Mouse (Mus musculus) hindbrain, embryonic 14.5 days (tissue): Measurements from ENCODE around the gene Apod. TPM values are rescaled to one million over a fixed set of nuclear protein-coding genes. Genes with fewer than 3 reads are reported as not detected.

Source experiments
- ATAC-seq: fragments of 200-750 bp; cut with Nextera tagmentation; 2 replicates; pipeline ENCODE4 v1.8.0; 2017; ENCODE audit warnings: moderate number of reproducible peaks, mild to moderate bottlenecking, moderate TSS enrichment, moderate library complexity; ENCODE audit not compliant: low FRiP score
- DNase-seq: peaks from one replicate; pipeline ENCODE4 v3.0.0-alpha.2; 2015; ENCODE audit warnings: low spot score
- H3K27ac ChIP-seq: fragments of 300-500 bp; sonication (generic); 2 replicates; pipeline ENCODE4 v1.5.1; 2014; ENCODE audit warnings: mild to moderate bottlenecking, moderate library complexity
- H3K27me3 ChIP-seq: fragments of 300-500 bp; sonication (generic); 2 replicates; pipeline ENCODE4 v1.6.1; 2014; ENCODE audit warnings: mild to moderate bottlenecking, low read length, mixed read lengths; ENCODE audit not compliant: control insufficient read depth, insufficient read depth
- H3K36me3 ChIP-seq: fragments of 300-500 bp; sonication (generic); replicated peaks from 2 replicates; pipeline ENCODE4 v1.6.1; 2014; ENCODE audit not compliant: control insufficient read depth, insufficient read depth
- H3K4me1 ChIP-seq: fragments of 300-500 bp; sonication (generic); replicated peaks from 2 replicates; pipeline ENCODE4 v1.6.1; 2014; ENCODE audit warnings: antibody characterized with exemption, low read length, mixed read lengths; ENCODE audit not compliant: control insufficient read depth, insufficient read depth
- H3K4me2 ChIP-seq: fragments of 300-500 bp; sonication (generic); replicated peaks from 2 replicates; pipeline ENCODE4 v1.6.1; 2014; ENCODE audit warnings: mild to moderate bottlenecking, moderate library complexity
- H3K4me3 ChIP-seq: fragments of 300-500 bp; sonication (generic); replicated peaks from 2 replicates; pipeline ENCODE4 v1.5.1; 2014; ENCODE audit warnings: mild to moderate bottlenecking, low read length
- H3K9ac ChIP-seq: fragments of 300-500 bp; sonication (generic); 2 replicates; pipeline ENCODE4 v1.6.1; 2014
- H3K9me3 ChIP-seq: fragments of 300-500 bp; sonication (generic); 2 replicates; pipeline ENCODE4 v1.6.1; 2016; ENCODE audit warnings: low read length; ENCODE audit not compliant: control insufficient read depth
- WGBS: fragments of 180-500 bp; shearing (Covaris S2); extraction: QIAGEN DNeasy Blood & Tissue Kit; methylation state at CpG from one replicate; pipeline ENCODE4 v1.1.7; 2014; 5-methylcytosine and 5-hydroxymethylcytosine counted together
- microRNA-seq: library from miRNA; unstranded; fragments of <30 nt; microRNA quantifications from one replicate; pipeline ENCODE4, GENCODE M21; 2016
- polyA plus RNA-seq: library from polyadenylated mRNA; unstranded; fragments of >200 nt; fragmentation: Nextera tagmentation; extraction: Ambion mirVana; gene quantifications from 2 replicates; pipeline ENCODE4 v1.2.1, GENCODE M21; 2014

Gene Apod
- polyA plus RNA-seq, 1 experiment from 2014 or later, result 76.7 TPM

DNA sequence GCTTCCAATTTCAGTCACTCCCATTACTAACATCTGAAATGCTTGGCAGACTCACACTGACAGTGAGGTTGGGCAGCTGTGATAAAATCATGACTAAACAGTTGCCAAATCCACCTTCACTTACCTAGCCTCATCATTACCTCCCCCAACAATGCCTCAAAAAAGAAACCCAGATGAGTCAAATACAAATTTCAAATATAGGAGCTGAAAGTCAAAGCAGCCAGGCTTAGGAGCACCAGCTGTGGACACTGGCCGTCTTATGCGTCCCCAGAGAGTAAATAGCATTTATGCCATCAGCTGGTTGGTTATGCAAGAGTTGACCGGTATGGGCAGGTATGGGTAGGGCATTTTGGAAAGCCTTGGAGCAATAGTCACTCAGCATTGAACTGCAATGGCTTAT lies 65.2 kb downstream of the Apod start:
- Histone ChIP-seq H3K27me3 (no peaks in the 10 kb centered on the region), H3K4me1 (no peaks in the 10 kb centered on the region), H3K4me3 (no peak overlapping the region), H3K9me3 (no peaks in the 10 kb centered on the region), H3K27ac (no peak overlapping the region), H3K4me2 (no peak overlapping the region), H3K9ac (no peak overlapping the region), H3K36me3 (peaks cover 9% of the 10 kb centered on the region)
- DNase-seq (no peak), ATAC-seq (no peak)
- 76% methylated on average over 3 of the region's 3 CpGs for WGBS

DNA sequence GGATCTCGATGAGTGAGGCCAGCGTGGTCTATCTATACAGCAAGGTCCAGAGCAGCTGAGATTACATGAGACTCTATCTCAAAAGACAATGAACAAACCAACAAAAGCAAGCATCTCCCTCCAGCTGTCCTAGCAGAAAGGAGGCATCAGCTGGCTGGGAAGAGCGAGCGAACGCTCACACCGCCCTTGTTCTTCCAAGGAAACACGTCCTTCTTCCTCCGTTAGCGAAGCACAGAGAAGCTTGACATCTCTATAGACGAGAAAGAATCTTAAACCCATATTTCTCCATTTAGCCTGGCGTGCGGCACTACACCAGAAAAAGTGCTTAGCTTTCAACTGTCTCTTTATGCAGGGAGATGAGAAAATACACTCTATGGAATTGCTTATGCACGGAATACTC lies 65.9 kb downstream of the Apod start:
- H3K4me2 ChIP-seq, result no peak overlapping the region
- 77% methylated on average over 13 of the region's 13 CpGs for WGBS
- no peak overlapping the region for H3K9ac ChIP-seq
- no peak for ATAC-seq
- no peaks in the 10 kb centered on the region for H3K9me3 ChIP-seq
- no peaks in the 10 kb centered on the region for H3K4me1 ChIP-seq
- peaks cover 9% of the 10 kb centered on the region for H3K36me3 ChIP-seq
- no peak for DNase-seq
- H3K4me3 ChIP-seq, result no peak overlapping the region
- H3K27me3 ChIP-seq, result no peaks in the 10 kb centered on the region
- H3K27ac ChIP-seq, result no peak overlapping the region

DNA sequence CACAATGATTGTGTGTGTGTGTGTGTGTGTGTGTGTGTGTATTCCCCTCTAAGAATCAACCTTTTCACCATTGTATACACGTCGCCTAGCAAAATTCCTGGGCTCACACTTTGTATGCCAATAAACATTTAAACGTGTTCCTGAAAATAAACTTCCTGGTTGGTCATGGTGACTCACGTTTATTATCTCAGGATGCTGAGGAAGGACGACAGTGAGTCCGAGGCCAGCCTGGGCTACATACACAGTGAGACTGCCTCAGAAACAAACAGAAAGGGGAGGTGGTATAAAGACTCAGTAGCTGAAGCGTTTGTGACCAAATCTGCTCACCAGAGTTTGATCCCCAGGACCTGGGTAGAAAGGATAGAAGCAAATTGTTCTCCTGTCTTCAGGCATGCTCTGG lies 67.2 kb downstream of the Apod start:
- ATAC-seq, result no peak
- Histone ChIP-seq H3K9ac (no peak overlapping the region), H3K4me3 (no peak overlapping the region), H3K27ac (no peak overlapping the region), H3K9me3 (no peaks in the 10 kb centered on the region), H3K27me3 (no peaks in the 10 kb centered on the region), H3K4me2 (no peak overlapping the region), H3K36me3 (0 out of 2 replicates have a peak, but pooled peaks cover 3% of the 10 kb centered on the region), H3K4me1 (no peaks in the 10 kb centered on the region)
- DNase-seq, result no peak
- WGBS, result 87% methylated on average over 7 of the region's 7 CpGs

Small RNA genes within 50 kb of the gene (microRNA-seq; reads per million reads assigned to microRNA genes)
- gene Gm27415, result not detected

Other genes with a start within 250 kb of the Apod start
- 18.1 and 21.7 TPM in 2 replicates for gene Xxylt1, start 233.4 kb downstream of the Apod start, polyA plus RNA-seq
- gene Acap2, start 113.6 kb downstream of the Apod start, polyA plus RNA-seq, result 15.8 TPM in 2 replicates
- gene Ppp1r2, start 39.5 kb downstream of the Apod start, polyA plus RNA-seq, result 103 and 107 TPM in 2 replicates
- gene Bdh1, start 107.5 kb upstream of the Apod start, polyA plus RNA-seq, result 92.7 and 118 TPM in 2 replicates